Mouse (Mus musculus): ENCODE measurements around the gene Gm20422. TPM values are rescaled to one million over a fixed set of nuclear protein-coding genes. Genes with fewer than 3 reads are reported as not detected.

Gene Gm20422
- polyA plus RNA-seq, 1 experiment from 2014 or later = 0.86 TPM

GRCm38 (mm10) chr8:69790364-69790763 is 15.7 kb upstream of the Gm20422 start:
- H3K4me3 ChIP-seq (ENCODE audit: low read depth, low read length) = peak overlapping the region; percentile 97
- peaks cover 4% of the 10 kb centered on the region; the same call in 1 of the 2 replicates for H3K36me3 ChIP-seq (ENCODE audit: control insufficient read depth, insufficient read depth, low read length)
- peak overlapping the region; percentile 63; the same call in 1 of the 2 replicates for H3K27ac ChIP-seq (ENCODE audit: low read depth, low read length)
- peak overlapping the region; percentile 90 for H3K4me2 ChIP-seq (ENCODE audit: low read depth, low read length)
- 26% methylated on average over 11 of the region's 11 CpGs for WGBS
- H3K4me1 ChIP-seq (ENCODE audit: control insufficient read depth, insufficient read depth, low read length) = peaks cover 13% of the 10 kb centered on the region
- peak overlapping the region; percentile 89 for H3K9ac ChIP-seq (replicated peaks; ENCODE audit: low read depth, low read length)
- no peaks in the 10 kb centered on the region for H3K27me3 ChIP-seq (ENCODE audit: control insufficient read depth, insufficient read depth, low read length)
- peak; percentile 16; the same call in 1 of the 2 replicates for ATAC-seq (ENCODE audit: low read depth)
- no peaks in the 10 kb centered on the region for H3K9me3 ChIP-seq (ENCODE audit: control insufficient read depth, low read length)

- no peaks in the 10 kb centered on the region; the same call in 1 of the 2 replicates for H3K36me3 ChIP-seq (ENCODE audit: control insufficient read depth, insufficient read depth, low read length)
- 81% methylated on average over 5 of the region's 5 CpGs for WGBS
- H3K9ac ChIP-seq (replicated peaks; ENCODE audit: low read depth, low read length) = no peak overlapping the region
- no peaks in the 10 kb centered on the region for H3K27me3 ChIP-seq (ENCODE audit: control insufficient read depth, insufficient read depth, low read length)
- peak overlapping the region; percentile 90; the same call in 1 of the 2 replicates for H3K4me2 ChIP-seq (ENCODE audit: low read depth, low read length)
- ATAC-seq (ENCODE audit: low read depth) = no peak
- H3K9me3 ChIP-seq (ENCODE audit: control insufficient read depth, low read length) = no peaks in the 10 kb centered on the region
- no peak overlapping the region for H3K27ac ChIP-seq (ENCODE audit: low read depth, low read length)
- H3K4me1 ChIP-seq (ENCODE audit: control insufficient read depth, insufficient read depth, low read length) = peaks cover 13% of the 10 kb centered on the region
- H3K4me3 ChIP-seq (ENCODE audit: low read depth, low read length) = no peak overlapping the region
Observed at GRCm38 (mm10) chr8:69789731-69790130, 15.0 kb upstream of the Gm20422 start.

GRCm38 (mm10) chr8:69789105-69789504 is 14.4 kb upstream of the Gm20422 start:
- 92% methylated on average over 5 of the region's 5 CpGs for WGBS
- no peak overlapping the region for H3K4me2 ChIP-seq (ENCODE audit: low read depth, low read length)
- H3K4me1 ChIP-seq (ENCODE audit: control insufficient read depth, insufficient read depth, low read length) = peaks cover 13% of the 10 kb centered on the region
- H3K36me3 ChIP-seq (ENCODE audit: control insufficient read depth, insufficient read depth, low read length) = no peaks in the 10 kb centered on the region; the same call in 1 of the 2 replicates
- no peak overlapping the region for H3K27ac ChIP-seq (ENCODE audit: low read depth, low read length)
- H3K9me3 ChIP-seq (ENCODE audit: control insufficient read depth, low read length) = no peaks in the 10 kb centered on the region
- H3K27me3 ChIP-seq (ENCODE audit: control insufficient read depth, insufficient read depth, low read length) = no peaks in the 10 kb centered on the region
- no peak for ATAC-seq (ENCODE audit: low read depth)
- no peak overlapping the region for H3K9ac ChIP-seq (replicated peaks; ENCODE audit: low read depth, low read length)
- no peak overlapping the region for H3K4me3 ChIP-seq (ENCODE audit: low read depth, low read length)

GRCm38 (mm10) chr8:69777111-69777510 is 2.4 kb upstream of the Gm20422 start:
- 74% methylated on average over 10 of the region's 12 CpGs for WGBS
- Histone ChIP-seq H3K4me2 (ENCODE audit: low read depth, low read length) (no peak overlapping the region), H3K9me3 (ENCODE audit: control insufficient read depth, low read length) (no peaks in the 10 kb centered on the region), H3K27ac (ENCODE audit: low read depth, low read length) (no peak overlapping the region), H3K4me1 (ENCODE audit: control insufficient read depth, insufficient read depth, low read length) (peaks cover 14% of the 10 kb centered on the region), H3K9ac (replicated peaks; ENCODE audit: low read depth, low read length) (no peak overlapping the region), H3K27me3 (ENCODE audit: control insufficient read depth, insufficient read depth, low read length) (no peaks in the 10 kb centered on the region), H3K36me3 (ENCODE audit: control insufficient read depth, insufficient read depth, low read length) (no peaks in the 10 kb centered on the region), H3K4me3 (ENCODE audit: low read depth, low read length) (no peak overlapping the region)
- ATAC-seq (ENCODE audit: low read depth) = no peak

- H3K4me2 ChIP-seq (ENCODE audit: low read depth, low read length) = peak overlapping the region; percentile 38
- ATAC-seq (ENCODE audit: low read depth) = peak; percentile 9
- H3K27ac ChIP-seq (ENCODE audit: low read depth, low read length) = peak overlapping the region; percentile 99; the same call in 1 of the 2 replicates
- peak overlapping the region; percentile 75 for H3K4me3 ChIP-seq (ENCODE audit: low read depth, low read length)
- peaks cover 18% of the 10 kb centered on the region for H3K4me1 ChIP-seq (ENCODE audit: control insufficient read depth, insufficient read depth, low read length)
- no peaks in the 10 kb centered on the region for H3K9me3 ChIP-seq (ENCODE audit: control insufficient read depth, low read length)
- 62% methylated on average over 2 of the region's 2 CpGs for WGBS
- H3K27me3 ChIP-seq (ENCODE audit: control insufficient read depth, insufficient read depth, low read length) = no peaks in the 10 kb centered on the region
- H3K9ac ChIP-seq (replicated peaks; ENCODE audit: low read depth, low read length) = no peak overlapping the region
- H3K36me3 ChIP-seq (ENCODE audit: control insufficient read depth, insufficient read depth, low read length) = no peaks in the 10 kb centered on the region
Observed at GRCm38 (mm10) chr8:69775149-69775534, 456 bp upstream of the Gm20422 start.

- Histone ChIP-seq H3K4me1 (ENCODE audit: control insufficient read depth, insufficient read depth, low read length) (peaks cover 18% of the 10 kb centered on the region), H3K9me3 (ENCODE audit: control insufficient read depth, low read length) (no peaks in the 10 kb centered on the region), H3K9ac (replicated peaks; ENCODE audit: low read depth, low read length) (no peak overlapping the region), H3K4me2 (ENCODE audit: low read depth, low read length) (peak overlapping the region; percentile 7; the same call in 1 of the 2 replicates), H3K27me3 (ENCODE audit: control insufficient read depth, insufficient read depth, low read length) (no peaks in the 10 kb centered on the region), H3K36me3 (ENCODE audit: control insufficient read depth, insufficient read depth, low read length) (peaks cover 15% of the 10 kb centered on the region; the same call in 1 of the 2 replicates), H3K4me3 (ENCODE audit: low read depth, low read length) (no peak overlapping the region), H3K27ac (ENCODE audit: low read depth, low read length) (no peak overlapping the region)
- WGBS = 87% methylated on average over 2 of the region's 2 CpGs
- no peak for ATAC-seq (ENCODE audit: low read depth)
Observed at GRCm38 (mm10) chr8:69772106-69772505, 2.6 kb downstream of the Gm20422 start.

- Histone ChIP-seq H3K4me2 (ENCODE audit: low read depth, low read length) (no peak overlapping the region), H3K27ac (ENCODE audit: low read depth, low read length) (no peak overlapping the region), H3K4me1 (ENCODE audit: control insufficient read depth, insufficient read depth, low read length) (peaks cover 18% of the 10 kb centered on the region), H3K9me3 (ENCODE audit: control insufficient read depth, low read length) (0 out of 2 replicates have a peak, but pooled peaks cover 3% of the 10 kb centered on the region), H3K4me3 (ENCODE audit: low read depth, low read length) (no peak overlapping the region), H3K9ac (replicated peaks; ENCODE audit: low read depth, low read length) (no peak overlapping the region), H3K27me3 (ENCODE audit: control insufficient read depth, insufficient read depth, low read length) (no peaks in the 10 kb centered on the region), H3K36me3 (ENCODE audit: control insufficient read depth, insufficient read depth, low read length) (peaks cover 23% of the 10 kb centered on the region)
- 87% methylated on average over 9 of the region's 9 CpGs for WGBS
- ATAC-seq (ENCODE audit: low read depth) = no peak
Observed at GRCm38 (mm10) chr8:69771221-69771620, 3.5 kb downstream of the Gm20422 start.

- peaks cover 48% of the 10 kb centered on the region for H3K36me3 ChIP-seq (ENCODE audit: control insufficient read depth, insufficient read depth, low read length)
- H3K4me1 ChIP-seq (ENCODE audit: control insufficient read depth, insufficient read depth, low read length) = no peaks in the 10 kb centered on the region
- ATAC-seq (ENCODE audit: low read depth) = 0 out of 2 replicates have a peak, but pooled peaks have one; percentile 22
- H3K9me3 ChIP-seq (ENCODE audit: control insufficient read depth, low read length) = 0 out of 2 replicates have a peak, but pooled peaks cover 6% of the 10 kb centered on the region
- no peak overlapping the region for H3K9ac ChIP-seq (replicated peaks; ENCODE audit: low read depth, low read length)
- no peaks in the 10 kb centered on the region for H3K27me3 ChIP-seq (ENCODE audit: control insufficient read depth, insufficient read depth, low read length)
- no peak overlapping the region for H3K27ac ChIP-seq (ENCODE audit: low read depth, low read length)
- H3K4me2 ChIP-seq (ENCODE audit: low read depth, low read length) = no peak overlapping the region
- no peak overlapping the region for H3K4me3 ChIP-seq (ENCODE audit: low read depth, low read length)
- WGBS = 92% methylated on average over 4 of the region's 4 CpGs
Observed at GRCm38 (mm10) chr8:69761814-69762445, 12.8 kb downstream of the Gm20422 start.

GRCm38 (mm10) chr8:69758316-69758715 is 16.4 kb downstream of the Gm20422 start:
- no peaks in the 10 kb centered on the region for H3K4me1 ChIP-seq (ENCODE audit: control insufficient read depth, insufficient read depth, low read length)
- no peaks in the 10 kb centered on the region for H3K27me3 ChIP-seq (ENCODE audit: control insufficient read depth, insufficient read depth, low read length)
- ATAC-seq (ENCODE audit: low read depth) = no peak
- no peak overlapping the region for H3K4me2 ChIP-seq (ENCODE audit: low read depth, low read length)
- H3K36me3 ChIP-seq (ENCODE audit: control insufficient read depth, insufficient read depth, low read length) = peaks cover 21% of the 10 kb centered on the region
- H3K9me3 ChIP-seq (ENCODE audit: control insufficient read depth, low read length) = no peaks in the 10 kb centered on the region
- no peak overlapping the region for H3K4me3 ChIP-seq (ENCODE audit: low read depth, low read length)
- H3K27ac ChIP-seq (ENCODE audit: low read depth, low read length) = no peak overlapping the region
- 98% methylated on average over 5 of the region's 5 CpGs for WGBS
- H3K9ac ChIP-seq (replicated peaks; ENCODE audit: low read depth, low read length) = no peak overlapping the region

Data from neural tube, embryonic 14.5 days (tissue).